Mouse (Mus musculus) layer of hippocampus, adult 11-12 months (tissue): ENCODE results near the gene Otogl.

Experiments used
- DNase-seq: peaks from one replicate; pipeline ENCODE4 v3.0.0; 2022; ENCODE audit warnings: low spot score

Otogl gene

DNA sequence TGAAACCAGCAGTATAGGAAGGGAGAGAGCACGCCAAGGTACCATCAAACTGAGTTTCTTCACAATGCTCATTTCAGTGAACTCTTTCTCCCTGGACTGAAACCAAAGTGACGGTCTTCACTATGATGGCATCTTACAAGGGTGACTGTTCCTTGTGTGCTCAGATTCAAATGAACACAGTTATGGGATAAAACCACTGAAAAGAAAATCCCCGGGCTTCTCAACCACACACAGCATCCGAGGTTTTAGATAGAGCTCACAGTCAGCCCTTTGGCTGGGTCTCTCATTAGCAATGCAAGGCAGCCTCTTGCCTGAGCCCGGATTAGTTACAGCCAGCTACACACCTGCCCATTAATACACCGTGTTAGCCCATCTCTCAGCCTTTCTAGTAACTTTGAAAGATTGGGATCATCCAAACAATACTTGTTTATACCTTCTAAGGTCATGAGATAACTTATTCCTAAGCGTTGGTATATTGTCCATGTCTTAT is at the start of gene Otogl:
Gene Otogl (minus strand): TSS at position 51 of the 490 bp plus-strand sequence.
- DNase-seq, result no peak

DNA sequence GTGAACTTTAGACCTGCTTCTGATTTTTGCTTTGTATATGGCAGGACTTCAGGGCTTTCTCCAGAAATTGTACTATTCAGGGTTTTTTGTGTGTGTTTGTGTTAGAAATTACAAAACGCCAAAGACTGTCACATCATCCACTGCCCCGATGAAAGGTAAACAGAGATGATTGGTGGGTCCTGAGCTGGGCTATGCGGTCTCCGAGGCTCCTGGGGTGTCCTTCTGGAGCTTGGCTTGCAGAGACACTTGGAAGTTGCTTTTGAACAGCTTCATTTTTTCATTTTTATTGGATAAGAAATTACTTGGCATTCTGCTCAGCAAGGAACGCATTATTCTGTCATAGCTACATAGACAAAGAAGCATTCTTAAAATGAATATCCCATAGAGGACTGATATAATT is 44.7 kb upstream of the Otogl start:
- no peak for DNase-seq

DNA sequence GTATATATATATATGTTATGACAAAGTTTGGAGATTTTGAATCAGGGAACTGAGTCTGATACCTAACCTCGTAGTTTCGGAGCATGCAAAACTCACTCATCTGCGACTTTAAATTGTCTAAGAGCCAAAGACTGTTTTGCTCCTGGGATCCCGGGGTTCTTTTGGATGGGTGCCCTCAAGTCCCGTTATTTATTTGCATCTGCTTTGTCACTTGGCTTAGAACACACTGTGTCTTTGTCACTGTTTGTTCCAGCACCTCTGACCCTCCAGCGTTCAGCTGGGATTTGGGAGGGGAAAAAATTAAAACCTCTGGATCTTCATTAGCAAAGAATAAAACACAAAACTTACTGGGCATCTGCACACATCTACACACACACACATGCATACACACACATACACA is 42.5 kb upstream of the Otogl start:
- no peak for DNase-seq

GRCm38 (mm10) chr10:107951596-107951995 is 39.7 kb upstream of the Otogl start:
- no peak for DNase-seq

- no peak for DNase-seq
These were observed 38.0 kb upstream of the Otogl start for GRCm38 (mm10) chr10:107949945-107950344.

GRCm38 (mm10) chr10:107948647-107949046 is 36.7 kb upstream of the Otogl start:
- no peak for DNase-seq

GRCm38 (mm10) chr10:107948038-107948437 is 36.1 kb upstream of the Otogl start:
- no peak for DNase-seq

DNA sequence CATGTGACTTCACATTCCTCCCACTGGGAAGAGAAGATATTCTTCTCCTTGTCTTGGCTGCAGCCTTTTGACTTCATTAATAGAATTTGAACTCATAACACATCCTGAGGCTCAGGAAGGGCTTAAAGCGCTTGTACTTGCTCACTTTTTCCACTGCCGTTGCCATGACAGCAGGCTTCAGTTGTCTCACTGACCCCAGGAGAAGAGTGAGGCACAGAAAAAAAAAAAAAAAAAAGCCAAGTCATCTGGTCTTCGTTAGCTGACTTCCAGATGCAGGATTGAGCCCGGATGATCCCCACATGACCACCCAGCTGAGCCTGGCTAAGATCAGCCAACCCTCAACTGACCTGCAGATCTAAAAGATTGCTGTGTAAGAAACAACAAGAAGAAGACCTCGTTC is 34.4 kb upstream of the Otogl start:
- no peak for DNase-seq

GRCm38 (mm10) chr10:107943859-107944258 is 31.9 kb upstream of the Otogl start:
- no peak for DNase-seq

GRCm38 (mm10) chr10:107941188-107941900 is 29.4 kb upstream of the Otogl start:
- no peak for DNase-seq

DNA sequence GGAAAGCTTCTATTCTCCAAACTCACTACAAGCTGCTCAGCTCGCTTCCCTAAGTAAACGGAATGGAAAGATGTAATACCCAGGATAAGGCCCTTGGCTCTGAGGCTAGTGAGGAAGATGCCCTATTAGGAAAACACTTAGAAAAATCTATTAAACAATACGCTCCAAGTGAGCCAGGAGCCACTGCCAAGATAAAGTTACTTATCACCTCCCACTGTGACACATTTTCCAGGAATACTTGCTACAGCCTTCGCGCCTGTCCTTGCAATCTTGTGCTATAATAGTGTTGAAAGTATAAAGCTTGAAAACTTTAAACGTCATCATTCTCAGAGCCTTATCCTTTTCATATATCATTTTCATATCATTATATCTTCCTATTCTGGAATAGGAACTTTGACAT is 28.4 kb upstream of the Otogl start:
- no peak for DNase-seq

DNA sequence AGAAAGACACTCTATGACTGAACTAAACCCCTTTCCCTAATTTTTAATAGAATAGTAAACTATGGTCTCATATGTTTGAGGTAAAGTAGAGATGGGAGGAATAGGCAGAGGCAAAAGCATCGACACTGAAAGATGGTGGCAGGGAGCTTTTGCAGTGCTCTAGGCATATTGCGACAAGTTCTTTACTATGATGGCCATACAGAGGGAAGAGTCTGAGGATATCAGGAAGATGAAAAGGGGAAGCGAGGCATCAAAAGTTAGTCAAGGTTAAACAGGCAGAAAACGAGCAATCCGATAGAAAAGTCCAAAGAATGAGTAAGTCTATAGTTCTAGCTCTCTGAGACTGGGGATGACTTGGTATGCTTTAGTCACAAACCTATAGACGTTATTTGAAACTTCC is 27.9 kb upstream of the Otogl start:
- DNase-seq, result no peak

- no peak for DNase-seq
These were observed 22.1 kb upstream of the Otogl start for GRCm38 (mm10) chr10:107934055-107934454.

DNA sequence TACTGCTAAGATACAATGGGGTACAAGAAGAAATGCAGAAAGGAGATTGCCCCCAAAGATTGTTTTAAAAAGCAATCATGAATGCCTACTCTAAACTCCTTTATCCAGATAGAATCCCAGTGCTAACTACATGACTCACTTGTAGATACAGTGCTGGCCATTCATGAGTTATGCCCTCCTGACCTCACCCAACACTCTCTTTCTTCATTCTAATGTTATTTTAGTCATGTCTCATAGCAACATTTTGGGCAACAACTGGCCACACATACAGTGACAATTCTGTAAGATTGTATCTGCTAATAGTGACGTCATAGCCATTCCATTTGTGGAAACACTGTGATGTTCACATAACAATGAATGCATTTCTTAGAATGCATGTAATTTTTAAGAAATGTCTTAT is 21.6 kb upstream of the Otogl start:
- no peak for DNase-seq

- DNase-seq, result peak; percentile 71
These were observed 20.2 kb upstream of the Otogl start for GRCm38 (mm10) chr10:107931833-107932828.

DNA sequence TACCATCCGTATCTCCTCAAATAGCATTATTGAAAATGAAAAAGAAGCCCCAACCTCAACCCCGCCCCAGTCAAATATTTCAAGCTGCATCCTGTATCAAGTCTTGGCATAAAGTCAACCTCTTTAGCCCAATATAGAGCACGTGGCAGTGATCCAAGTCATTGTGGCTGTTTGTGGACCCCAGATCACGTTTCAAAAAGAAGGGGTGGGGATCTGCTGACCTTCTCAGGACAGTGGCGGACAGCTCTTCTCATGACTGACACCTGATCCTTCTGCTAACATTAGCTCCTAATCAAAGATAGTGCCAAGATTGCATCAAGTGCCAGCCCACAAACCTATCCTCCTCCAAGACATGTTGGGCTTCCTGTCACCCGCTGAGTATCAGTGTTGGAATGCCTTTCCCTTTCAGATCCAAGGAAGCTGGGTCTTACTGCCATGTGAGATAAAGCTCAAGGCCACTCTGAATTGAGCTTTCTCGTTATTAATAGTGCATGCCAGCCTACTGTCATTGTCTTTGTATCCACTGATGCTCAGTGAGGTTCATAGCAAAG is 18.6 kb upstream of the Otogl start:
- no peak for DNase-seq

DNA sequence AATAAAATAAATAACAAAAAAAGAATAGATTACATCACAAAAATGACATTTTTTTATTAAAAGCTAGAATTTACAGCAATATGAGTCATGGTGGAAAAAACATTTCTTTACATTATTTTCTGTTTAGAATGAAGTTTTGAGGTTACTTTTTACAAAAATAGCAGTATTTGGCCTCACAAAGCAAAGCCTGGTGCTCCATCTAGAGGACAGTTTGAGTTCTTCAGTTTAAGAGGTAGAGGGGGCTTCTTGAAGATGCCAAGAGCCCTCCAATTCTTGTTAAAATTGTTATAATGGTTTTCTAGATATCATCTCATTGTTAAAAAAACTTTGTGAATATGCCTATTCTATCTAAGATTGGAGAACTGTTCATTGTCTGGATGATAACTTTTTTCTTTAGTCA is 13.4 kb upstream of the Otogl start:
- DNase-seq, result no peak

DNA sequence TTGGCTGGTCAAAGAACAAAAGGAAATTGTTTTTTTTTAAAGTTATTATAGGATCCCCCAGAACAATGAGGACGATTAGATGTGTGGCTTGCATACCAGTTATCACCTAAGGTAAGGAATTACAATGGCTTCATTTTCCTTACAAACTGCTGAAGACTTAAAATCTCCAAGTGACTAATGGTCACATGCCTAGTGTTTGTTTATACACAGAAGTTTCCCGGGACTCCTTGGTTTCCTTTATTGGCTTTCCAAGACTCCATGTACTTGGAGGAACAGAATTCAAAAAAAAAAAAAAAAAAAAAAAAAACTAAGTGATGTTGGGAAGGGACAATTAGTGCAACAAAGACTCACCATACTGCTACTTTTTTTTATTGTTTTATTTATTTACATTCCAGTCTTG is 11.9 kb upstream of the Otogl start:
- no peak for DNase-seq

GRCm38 (mm10) chr10:107922750-107923149 is 10.8 kb upstream of the Otogl start:
- DNase-seq, result peak; percentile 41

GRCm38 (mm10) chr10:107921549-107921948 is 9.6 kb upstream of the Otogl start:
- DNase-seq, result no peak

DNA sequence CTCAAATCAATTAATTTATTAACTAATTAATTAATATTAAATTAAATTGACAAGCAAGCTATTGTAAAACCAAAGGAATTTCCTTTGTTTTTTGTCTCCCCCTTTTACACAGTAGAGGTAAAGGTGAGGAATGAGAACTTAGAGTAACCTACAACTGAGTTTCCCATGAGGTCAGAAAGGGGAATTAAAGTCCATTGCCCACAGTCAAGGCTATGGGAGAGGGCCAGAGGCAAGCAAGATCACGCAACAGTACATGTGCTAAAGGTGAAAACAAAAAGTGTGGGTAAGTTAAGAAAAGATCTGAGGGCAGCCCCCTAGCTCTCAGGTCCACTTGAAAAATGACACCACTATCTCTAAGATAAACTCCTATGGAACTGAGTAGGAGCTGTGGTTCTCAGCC is 9.2 kb upstream of the Otogl start:
- no peak for DNase-seq

DNA sequence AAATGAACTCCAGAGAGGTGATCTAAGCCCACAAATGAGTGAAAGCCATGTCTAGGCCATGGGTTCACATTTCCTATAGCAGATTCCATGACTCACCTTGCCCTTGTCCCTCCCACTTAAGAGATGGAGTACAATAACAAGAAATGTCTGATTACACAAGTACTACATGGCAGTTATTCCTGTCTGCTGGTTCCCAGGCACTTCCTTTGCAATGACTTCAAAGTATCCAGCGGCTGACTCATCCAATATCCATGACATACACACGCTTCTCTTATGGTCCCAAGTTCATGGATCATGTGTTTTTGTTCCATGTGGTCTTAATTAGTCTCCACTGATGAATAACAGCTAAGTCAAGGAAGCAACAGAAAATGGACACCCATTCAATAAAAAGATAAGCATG is 1.1 kb upstream of the Otogl start:
- no peak for DNase-seq

DNA sequence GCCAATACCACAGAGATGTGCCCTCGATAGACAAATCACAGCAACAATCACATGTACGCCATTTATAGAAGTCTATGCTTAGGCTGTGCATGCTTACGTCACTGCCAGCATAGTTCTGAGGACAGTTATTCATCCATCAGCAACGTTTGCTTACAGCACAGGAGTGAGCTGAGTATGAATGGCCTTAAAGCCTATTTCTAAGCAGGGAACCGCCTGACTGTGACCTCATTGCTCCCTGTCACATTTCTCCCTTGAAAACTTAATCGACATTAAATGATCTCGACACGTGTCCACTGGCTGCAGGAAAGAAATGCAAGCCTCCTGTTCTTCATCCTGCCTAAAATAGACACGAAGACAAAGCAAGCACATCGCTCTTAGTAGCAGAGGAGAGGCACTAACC is 5.5 kb downstream of the Otogl start:
- DNase-seq, result no peak
